Mouse (Mus musculus): ENCODE data around the gene Cpm.

Gene Cpm

DNA sequence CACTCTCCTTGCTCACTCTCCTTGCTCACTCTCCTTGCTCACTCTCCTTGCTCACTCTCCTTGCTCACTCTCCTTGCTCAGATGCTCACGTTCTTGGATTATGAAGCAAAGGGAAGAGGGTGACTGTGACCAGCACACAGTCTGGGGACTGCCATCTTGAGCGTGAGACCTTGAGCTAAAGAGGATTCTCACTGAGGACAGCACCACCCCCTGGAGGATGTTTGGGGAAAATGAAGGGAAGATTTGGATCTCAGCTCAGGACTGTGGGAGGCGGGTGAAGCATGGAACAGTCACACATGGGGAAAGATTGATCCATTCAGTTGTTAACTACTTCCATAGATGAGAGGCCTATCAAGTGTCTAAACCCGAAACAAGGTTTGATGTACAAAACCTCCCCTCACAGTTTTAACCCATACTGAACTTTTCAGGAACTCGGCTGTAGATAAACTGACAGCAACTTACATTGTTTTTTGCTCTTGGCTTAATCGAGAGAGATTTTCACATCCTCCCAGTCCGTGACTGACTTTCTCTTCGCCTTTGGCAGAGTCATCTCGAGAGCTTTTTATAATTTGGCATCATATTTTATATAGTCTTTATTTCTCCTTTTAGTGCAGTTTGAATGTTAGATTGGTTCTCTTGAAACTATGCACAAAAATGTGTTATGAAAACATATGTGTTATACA, 7.9 kb downstream of the Cpm start:
- no peak for DNase-seq

- DNase-seq, result no peak
Measured at GRCm38 (mm10) chr10:117637745-117638577, 8.7 kb downstream of the Cpm start.

GRCm38 (mm10) chr10:117638578-117639220, 9.4 kb downstream of the Cpm start:
- DNase-seq, result no peak

DNA sequence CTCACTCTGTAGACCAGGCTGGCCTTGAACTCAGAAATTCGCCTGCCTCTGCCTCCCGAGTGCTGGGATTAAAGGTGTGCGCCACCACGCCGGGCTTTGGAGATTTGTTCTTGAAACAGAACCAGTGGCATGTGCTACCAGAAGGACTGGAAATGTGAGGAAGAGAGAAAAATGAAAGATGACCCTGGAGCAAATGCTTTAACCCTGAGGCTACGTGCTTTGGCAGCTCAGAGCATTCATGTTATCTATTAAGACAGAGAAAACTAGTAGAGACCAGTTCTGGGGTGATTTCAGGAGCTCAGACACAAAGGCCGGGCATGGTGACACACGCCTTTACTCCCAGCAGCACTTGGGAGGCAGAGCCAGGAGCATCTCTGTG, 9.9 kb downstream of the Cpm start:
- DNase-seq, result no peak

DNA sequence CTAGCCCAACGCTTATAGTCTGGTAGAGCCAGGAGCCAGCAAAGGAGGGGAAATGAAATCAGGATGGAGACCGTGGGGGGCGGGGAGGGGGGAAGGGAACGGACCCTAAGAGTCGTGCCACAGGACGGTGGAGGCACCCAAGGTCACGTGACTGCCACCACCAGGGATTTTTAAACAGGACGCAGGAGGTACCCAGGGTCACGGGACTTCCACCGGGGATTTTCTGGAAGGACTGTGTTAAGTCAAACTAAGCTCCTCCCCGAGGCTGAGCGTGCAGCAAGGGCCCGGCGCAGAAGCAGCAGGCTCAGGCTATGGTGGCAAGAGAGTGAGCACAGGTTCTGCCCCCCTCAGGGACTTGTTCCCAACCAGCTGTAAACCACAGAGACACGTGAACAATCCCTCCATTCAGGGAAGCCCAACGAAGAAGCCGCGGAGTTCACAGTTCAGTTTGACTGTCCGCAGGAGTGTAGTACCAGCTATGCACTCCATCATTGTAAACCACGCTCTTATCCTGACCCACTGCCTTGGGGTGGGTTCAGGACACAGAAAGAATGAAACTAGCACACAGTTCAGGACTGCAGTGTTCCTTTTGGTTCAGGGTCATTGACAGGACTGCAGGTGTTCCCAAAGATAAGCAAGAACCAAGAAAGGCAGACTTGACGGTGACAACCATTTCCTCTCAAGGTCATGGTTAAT, 10.7 kb downstream of the Cpm start:
- no peak for DNase-seq

DNA sequence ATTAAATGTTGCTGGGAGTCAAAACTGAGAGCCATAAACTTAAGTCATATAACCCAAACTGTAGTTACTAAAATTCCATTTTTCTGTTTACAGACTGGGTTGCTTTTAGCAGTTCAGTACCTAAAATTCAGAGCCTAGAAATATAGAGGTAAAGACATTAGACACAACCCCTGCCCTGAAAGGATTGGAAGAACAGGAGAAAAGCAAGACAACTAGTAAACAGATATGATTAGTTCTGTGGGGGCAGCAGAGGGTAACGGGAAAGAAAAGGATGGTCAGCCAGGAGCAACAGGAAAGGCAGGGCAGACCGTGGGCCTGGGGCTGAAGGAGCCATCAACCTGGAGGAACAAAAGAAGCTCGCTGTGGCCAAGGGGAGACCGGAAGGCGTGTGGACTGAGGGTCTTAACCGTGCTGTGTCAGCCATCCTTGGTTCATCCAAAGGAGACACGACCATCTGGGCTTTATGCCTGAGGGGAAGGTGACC, 11.3 kb downstream of the Cpm start:
- no peak for DNase-seq

- DNase-seq, result no peak
Measured at GRCm38 (mm10) chr10:117641400-117642200, 12.3 kb downstream of the Cpm start.

DNA sequence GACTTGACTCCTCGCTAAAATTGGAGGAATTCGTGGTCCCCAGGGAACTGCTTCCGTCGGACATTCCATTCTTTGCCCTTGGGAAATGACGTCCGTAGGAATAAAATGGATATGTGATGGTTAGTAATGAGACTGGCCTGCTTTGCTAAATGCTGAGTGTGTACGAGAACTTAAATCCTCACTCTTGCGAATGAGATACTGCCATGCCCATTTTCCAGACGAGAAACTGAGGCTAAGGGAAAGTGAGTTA, 12.8 kb downstream of the Cpm start:
- no peak for DNase-seq

- no peak for DNase-seq
Measured at GRCm38 (mm10) chr10:117642491-117643262, 13.4 kb downstream of the Cpm start.

GRCm38 (mm10) chr10:117643302-117643701, 14.0 kb downstream of the Cpm start:
- no peak for DNase-seq

DNA sequence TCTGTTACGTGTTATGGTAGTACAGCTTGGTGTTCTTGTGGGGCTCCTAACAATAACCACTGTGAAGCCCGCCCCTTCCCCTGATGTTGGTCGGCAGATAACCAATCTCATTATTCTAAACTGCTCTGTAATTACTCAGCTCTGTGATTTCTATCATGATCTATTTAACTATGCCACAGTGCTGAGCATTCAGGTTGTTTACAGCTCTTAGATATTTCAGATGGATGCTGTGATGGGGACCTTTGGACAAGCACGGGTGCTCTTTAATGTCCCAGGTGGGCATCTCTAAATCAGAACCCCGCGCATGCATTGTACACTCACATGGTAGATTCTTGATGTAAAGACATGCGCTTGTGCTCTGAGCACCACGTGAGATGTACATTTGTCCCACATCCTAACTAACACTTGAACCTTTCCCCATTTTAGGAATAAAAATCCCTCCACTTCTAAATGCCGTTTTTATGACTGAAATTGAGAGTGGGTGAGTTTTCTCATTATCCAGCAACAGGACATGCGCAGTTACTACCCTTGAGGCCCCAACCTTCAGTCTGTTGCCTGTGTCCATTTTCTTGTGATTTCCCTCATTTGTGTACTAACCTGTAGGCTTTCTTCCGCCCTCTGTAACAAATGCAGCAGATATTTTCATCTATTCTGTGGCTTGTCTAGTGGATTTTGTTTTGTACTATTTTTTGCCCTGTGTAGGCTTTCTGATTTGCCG, 14.6 kb downstream of the Cpm start:
- DNase-seq, result no peak

DNA sequence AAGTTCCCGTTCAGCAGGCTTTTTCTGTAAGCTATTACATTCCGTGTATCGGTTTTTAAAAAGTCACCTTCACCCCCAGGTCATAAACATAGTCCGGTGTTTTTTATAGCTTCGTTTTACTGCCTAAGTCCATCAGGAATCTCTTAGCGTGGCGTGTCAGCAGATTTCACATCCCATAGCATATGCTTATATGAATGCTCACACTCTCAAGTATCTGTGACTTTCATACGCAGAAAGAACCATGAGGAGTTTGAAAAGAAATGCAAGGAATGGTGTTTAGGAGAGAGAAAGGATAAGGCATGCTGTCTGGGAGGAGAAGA, 15.1 kb downstream of the Cpm start:
- no peak for DNase-seq

- no peak for DNase-seq
Measured at GRCm38 (mm10) chr10:117644828-117645227, 15.5 kb downstream of the Cpm start.

- DNase-seq, result no peak
Measured at GRCm38 (mm10) chr10:117645487-117645964, 16.2 kb downstream of the Cpm start.

DNA sequence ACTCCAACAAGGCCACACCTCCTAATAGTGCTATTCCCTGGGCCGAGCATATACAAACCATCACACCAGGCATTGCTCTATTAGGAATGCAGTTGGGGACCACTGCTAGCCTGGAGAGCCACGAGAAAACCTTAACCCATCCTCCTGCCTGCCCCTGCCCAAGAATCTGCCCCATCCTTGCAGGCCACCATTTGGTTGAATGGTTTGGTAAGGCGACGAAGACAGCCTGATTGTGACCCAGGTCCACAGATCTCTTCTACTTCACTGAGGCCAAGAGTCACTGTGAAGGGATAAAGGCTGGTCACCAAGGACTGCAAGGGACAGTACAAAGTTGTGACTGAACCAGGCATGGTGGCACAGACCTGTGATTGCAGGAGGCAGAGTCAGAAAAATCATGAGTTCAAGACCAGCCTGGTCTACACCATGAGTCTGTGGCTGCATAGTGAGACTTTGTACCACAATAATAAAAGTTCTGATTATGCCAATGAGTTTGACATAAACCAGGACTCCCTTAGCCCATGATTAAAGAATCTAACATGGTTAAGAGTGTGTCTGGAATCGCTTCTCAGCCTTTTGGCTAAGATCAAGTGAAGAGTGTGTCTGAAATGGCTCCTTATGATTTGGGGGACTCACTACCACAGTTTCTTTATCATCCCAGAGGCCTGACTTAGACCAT, 17.3 kb downstream of the Cpm start:
- DNase-seq, result no peak

- DNase-seq, result peak; percentile 52 to 67
Measured at GRCm38 (mm10) chr10:117647158-117647505, 17.8 kb downstream of the Cpm start.

GRCm38 (mm10) chr10:117647964-117648472, 18.7 kb downstream of the Cpm start:
- no peak for DNase-seq

DNA sequence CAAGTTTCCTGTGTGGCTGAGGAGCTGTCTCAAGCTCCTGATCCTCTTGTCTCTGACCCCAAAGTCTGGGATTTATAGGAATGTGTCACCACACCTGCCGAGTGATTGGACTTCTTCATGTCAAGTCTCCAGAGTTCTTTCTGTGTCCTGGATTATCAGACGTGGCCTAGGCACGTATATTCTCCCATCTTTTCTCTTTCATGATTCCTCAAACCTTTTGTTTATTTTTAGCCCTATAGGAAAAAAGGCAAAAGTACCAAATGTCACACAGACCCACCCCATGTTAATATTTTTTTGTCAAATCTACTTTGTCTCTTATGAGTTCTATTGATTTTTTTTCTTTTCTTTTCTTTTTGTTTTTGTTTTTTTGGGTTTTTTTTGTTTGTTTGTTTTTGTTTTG, 19.3 kb downstream of the Cpm start:
- no peak for DNase-seq

DNA sequence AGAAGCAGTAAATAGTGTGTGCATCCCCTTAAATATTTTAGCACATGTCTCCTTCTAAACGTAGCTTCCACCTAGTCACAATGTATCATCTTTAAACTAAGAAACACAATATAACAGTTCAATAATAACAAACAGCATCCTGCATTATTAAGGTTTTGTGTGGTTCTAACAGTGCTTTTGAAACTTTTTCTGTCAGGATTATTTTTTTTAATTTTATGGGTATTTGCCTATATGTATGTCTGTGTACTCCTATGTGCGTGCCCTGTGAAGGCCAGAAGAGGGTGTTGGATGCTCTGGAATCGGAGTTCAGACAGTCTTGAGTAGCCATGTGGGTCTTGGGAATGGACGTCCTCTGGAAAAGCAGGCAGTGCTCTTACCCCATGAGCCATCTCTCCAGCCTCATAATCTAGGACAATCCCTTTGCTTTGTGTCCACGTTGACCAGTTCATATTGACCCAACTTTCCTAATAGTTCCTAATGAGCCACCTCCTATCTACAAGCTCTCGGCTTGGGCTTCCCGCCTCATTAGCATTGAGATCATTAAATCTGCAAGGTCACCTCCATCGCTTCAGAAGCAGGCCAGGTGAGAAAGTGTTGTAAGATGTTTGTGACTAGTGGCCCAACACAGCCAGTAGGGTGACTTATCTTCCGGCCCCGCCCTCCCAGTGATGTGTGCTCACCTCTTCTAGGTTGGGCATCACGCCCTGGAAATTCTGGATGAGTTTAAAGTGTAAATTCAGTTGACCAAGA, 20.2 kb downstream of the Cpm start:
- DNase-seq, result no peak
